Comparison of ENCODE assay signal across 20 mouse cellular contexts in the genomic region with DNA sequence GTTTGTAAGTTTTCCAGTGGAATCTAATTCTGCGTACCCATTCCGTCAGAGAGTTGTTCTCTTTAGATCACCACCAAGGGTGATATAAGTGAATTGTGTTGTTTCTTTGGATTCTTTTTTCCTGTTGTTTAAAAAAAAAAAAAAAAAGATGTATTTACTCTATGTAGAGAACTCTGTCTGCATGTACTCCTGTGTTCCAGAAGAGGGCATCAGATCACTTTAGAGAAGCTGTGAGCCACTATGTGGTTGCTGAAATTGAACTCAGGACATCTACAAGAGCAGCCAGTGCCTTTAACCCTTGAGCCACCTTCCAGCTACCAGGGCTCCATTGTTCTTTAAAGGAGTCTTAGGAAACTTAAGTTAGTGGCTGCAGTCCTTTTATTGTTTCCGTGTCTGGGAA. TPM values are rescaled to one million over a fixed set of nuclear protein-coding genes. Genes with fewer than 3 reads are reported as not detected.
DNase-seq lines count a peak whose midpoint lies in the region; ATAC-seq and TF ChIP-seq lines count a peak whose summit lies in the region.
"Had no signal": no experiment of that assay in that cellular context is flagged by ENCODE, and none has a peak within 500 bp of the region (broad histone marks: within the 10 kb centered on the region; RNA-seq: fewer than 3 reads in every experiment).

No protein-coding gene starts in this region.

- no peaks in the 10 kb centered on the region for H3K4me1 ChIP-seq in forebrain, postnatal 0 days (ENCODE audit: insufficient read depth)
- H3K4me1 ChIP-seq in forebrain, embryonic 11.5 days (replicated peaks; ENCODE audit: control insufficient read depth, insufficient read depth, low read length): no peaks in the 10 kb centered on the region
- H3K4me1 ChIP-seq: heart, embryonic 13.5 days; hindbrain, embryonic 12.5 days; neural tube, embryonic 12.5 days had no signal

- H3K27ac ChIP-seq in forebrain, postnatal 0 days (ENCODE audit: low read depth, low read length): no peak overlapping the region
- H3K27ac ChIP-seq in forebrain, embryonic 11.5 days (ENCODE audit: low read depth, low read length): no peak overlapping the region
- H3K27ac ChIP-seq in left cerebral cortex, adult 2 months: no peak overlapping the region
- H3K27ac ChIP-seq: heart, embryonic 13.5 days; hindbrain, embryonic 12.5 days; liver, embryonic 14.5 days; neural tube, embryonic 12.5 days had no signal

- intact Hi-C loops in left cerebral cortex, adult 2 months (cut with DNase I): loop anchor here (5.0 kb wide), 1 partner anchor 90 kb away; no protein-coding TSS in a partner anchor

- ATAC-seq in forebrain, postnatal 0 days: no peak; the same call in 1 of the 2 replicates
- ATAC-seq in forebrain, embryonic 11.5 days (replicated peaks; ENCODE audit: low FRiP score): no peak
- no peak for ATAC-seq in inflammation-experienced regulatory T-cells, adult 6 months
- ATAC-seq: CD4-positive, CD25-positive, alpha-beta regulatory T cell, adult 4 months; Patski had no signal

- no peak for DNase-seq in forebrain, postnatal 0 days
- no peak for DNase-seq in forebrain, embryonic 11.5 days (ENCODE audit: low spot score)
- DNase-seq in left cerebral cortex, adult 2 months (ENCODE audit: extremely low spot score in 1 of 2, low spot score in 2 of 2): no peak
- no peak for DNase-seq in left cerebral cortex, adult 9 months (ENCODE audit: low spot score in 2 of 2)
- DNase-seq in A20 (ENCODE audit: low read depth, low spot score): peak; percentile 30
- DNase-seq in brain, adult 2 months (ENCODE audit: low read depth, low spot score): peak; percentile 44
- DNase-seq in B cell, adult 2 months: no peak
- DNase-seq: cerebellum, adult 18-20 months; gastrocnemius, postnatal 36 days; kidney, adult 11 months; kidney, postnatal 36 days; lung, postnatal 4 days had no signal

- peak; percentile 55 for TF ChIP-seq CTCF in forebrain, postnatal 0 days (IDR thresholded peaks at IDR 0.05; ENCODE audit: low read depth)
- peak; percentile 41 for TF ChIP-seq CTCF in left cerebral cortex, adult 2 months (IDR thresholded peaks at IDR 0.05)

- H3K36me3 ChIP-seq in forebrain, postnatal 0 days (ENCODE audit: insufficient read depth): peaks cover 6% of the 10 kb centered on the region
- no peaks in the 10 kb centered on the region; the same call in 1 of the 2 replicates for H3K36me3 ChIP-seq in forebrain, embryonic 11.5 days (ENCODE audit: control insufficient read depth, insufficient read depth, low read length)

- no peaks in the 10 kb centered on the region for H3K9me3 ChIP-seq in forebrain, postnatal 0 days (ENCODE audit: low read length)
- no peaks in the 10 kb centered on the region for H3K9me3 ChIP-seq in forebrain, embryonic 11.5 days (ENCODE audit: control insufficient read depth, low read length)
- H3K9me3 ChIP-seq: heart, embryonic 13.5 days; hindbrain, embryonic 12.5 days; neural tube, embryonic 12.5 days had no signal

- no peak overlapping the region for H3K9ac ChIP-seq in forebrain, postnatal 0 days
- no peak overlapping the region for H3K9ac ChIP-seq in forebrain, embryonic 11.5 days (ENCODE audit: low read length)
- H3K9ac ChIP-seq: heart, embryonic 13.5 days; hindbrain, embryonic 12.5 days; liver, embryonic 14.5 days; neural tube, embryonic 12.5 days had no signal

- H3K4me3 ChIP-seq in forebrain, postnatal 0 days (ENCODE audit: low read depth, low read length): no peak overlapping the region
- H3K4me3 ChIP-seq in forebrain, embryonic 11.5 days (ENCODE audit: low read depth, low read length): no peak overlapping the region
- H3K4me3 ChIP-seq in left cerebral cortex, adult 2 months: no peak overlapping the region
- H3K4me3 ChIP-seq: erythroblast, embryonic 14.5 days; heart, embryonic 13.5 days; hindbrain, embryonic 12.5 days; neural tube, embryonic 12.5 days had no signal

- WGBS in forebrain, postnatal 0 days: 82% methylated on average over 3 of the region's 3 CpGs
- WGBS in forebrain, embryonic 11.5 days: 89% methylated on average over 3 of the region's 3 CpGs

- no peaks in the 10 kb centered on the region for H3K27me3 ChIP-seq in forebrain, postnatal 0 days (ENCODE audit: insufficient read depth, low read length)
- no peaks in the 10 kb centered on the region for H3K27me3 ChIP-seq in forebrain, embryonic 11.5 days (ENCODE audit: control insufficient read depth, insufficient read depth, low read length)
- H3K27me3 ChIP-seq: heart, embryonic 13.5 days; hindbrain, embryonic 12.5 days; neural tube, embryonic 12.5 days; Patski had no signal

- H3K4me2 ChIP-seq in forebrain, postnatal 0 days (ENCODE audit: low read depth): no peak overlapping the region
- H3K4me2 ChIP-seq in forebrain, embryonic 11.5 days (ENCODE audit: low read depth, low read length, severe bottlenecking): no peak overlapping the region
- H3K4me2 ChIP-seq: heart, embryonic 13.5 days; hindbrain, embryonic 12.5 days; neural tube, embryonic 12.5 days had no signal

RNA-seq across cellular contexts. Expression of a gene that starts 48.5 kb away (rescaled TPM):
- 53.9 and 61.6 TPM in 2 replicates for total RNA-seq in forebrain, postnatal 0 days (2014; rRNA removed)
- polyA plus RNA-seq in forebrain, postnatal 0 days (2015; fragmentation: Nextera tagmentation; extraction: Ambion mirVana): 12.6 and 21.1 TPM in 2 replicates
- 33.4 and 33.9 TPM in 2 replicates for polyA plus RNA-seq in forebrain, embryonic 11.5 days (2014; fragmentation: Nextera tagmentation; extraction: Ambion mirVana)
- 10 to 100 TPM; 39.0 to 49.6 TPM for total RNA-seq in left cerebral cortex, adult 2 months (2021)
- 10 to 100 TPM in 2 of 3 experiments, 1 to 10 TPM in 1; 5.9 to 12.6 (median 10.4) TPM for polyA plus RNA-seq in inflammation-experienced regulatory T-cells, adult 6 months (2017; shearing (Covaris generic))

Comparison
In these comparisons a context has a peak if more than half of its experiments do, and no peak if none do; other contexts are left out.
1. DNase-seq: peak in A20 (single experiment) and brain, adult 2 months (single experiment); none in forebrain, postnatal 0 days (single experiment), forebrain, embryonic 11.5 days (single experiment), left cerebral cortex, adult 2 months (0 of 2), left cerebral cortex, adult 9 months (0 of 2) and B cell, adult 2 months (0 of 2).